Mouse (Mus musculus): ENCODE results near the gene Apol7c. TPM values are rescaled to one million over a fixed set of nuclear protein-coding genes. Genes with fewer than 3 reads are reported as not detected.
"Not testable (repeated sequence)": the region's sequence is repeated elsewhere in the genome, so short reads cannot be mapped to it uniquely, and the experiment has no call there.

Apol7c gene
- total RNA-seq (2021) = under 1 TPM; 0.30 to 0.33 TPM
- long read RNA-seq, experiment 1 = 0 reads
- long read RNA-seq, experiment 2 = 0 reads

DNA sequence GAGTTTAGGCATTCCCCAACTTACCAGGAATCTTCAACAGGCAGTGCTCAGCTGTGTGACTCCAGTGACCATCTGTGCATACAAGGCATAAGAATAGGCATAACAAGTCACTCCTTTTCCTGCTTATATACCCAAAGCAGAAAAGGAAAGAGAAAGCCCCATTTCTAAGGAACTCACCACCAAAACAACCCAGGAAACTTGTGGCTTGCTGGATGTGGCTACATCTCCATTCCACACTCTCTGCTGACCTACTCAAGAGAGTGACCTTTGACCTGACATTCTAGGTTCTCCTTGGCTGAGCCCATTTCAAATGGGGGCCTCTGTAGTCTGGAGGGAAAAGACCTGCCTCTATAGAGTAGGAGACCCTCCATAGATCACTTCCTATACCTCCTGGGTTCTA, at the start of gene Apol7c:
Apol7c (minus strand) TSS at position 101 of the 400 bp plus-strand sequence.
- no peak for DNase-seq

DNA sequence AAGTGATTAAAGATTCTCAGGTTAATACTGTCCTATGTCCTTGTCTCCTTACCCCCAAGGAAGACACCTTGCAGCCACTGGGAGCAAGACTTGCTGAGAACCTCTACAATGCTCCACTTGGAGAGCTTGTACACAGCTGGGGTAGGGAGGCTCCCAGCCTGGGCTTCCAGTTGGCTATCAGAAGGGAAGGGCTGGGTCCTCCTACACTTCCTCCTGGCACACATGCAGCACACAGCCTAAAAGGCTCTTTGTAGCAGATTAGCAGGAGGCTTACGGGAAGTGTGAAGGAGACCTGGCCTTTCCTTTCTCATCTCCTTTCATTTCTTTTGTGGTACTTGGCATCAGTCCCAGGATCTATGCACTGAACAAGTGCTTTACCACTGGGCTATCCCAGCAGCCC, 48.6 kb upstream of the Apol7c start:
- peak; percentile 15 for DNase-seq

DNA sequence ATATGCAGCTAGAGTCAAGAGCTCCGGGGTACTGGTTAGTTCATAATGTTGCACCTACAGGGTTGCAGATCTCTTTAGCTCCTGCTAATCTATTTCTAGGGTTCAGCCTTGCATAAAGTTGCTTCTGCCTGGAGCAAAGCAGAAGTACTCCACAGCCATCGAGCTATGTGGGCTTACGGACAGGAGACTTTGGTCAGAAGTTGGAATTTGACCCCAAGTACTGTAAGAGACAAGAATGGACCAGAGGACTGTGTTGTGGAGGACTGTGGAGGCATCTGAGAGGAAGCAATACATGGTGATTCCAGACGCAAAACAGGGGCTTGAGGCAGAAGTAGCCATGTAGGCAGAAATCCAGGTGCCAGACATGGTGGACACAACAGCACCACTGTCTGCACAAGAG, 46.2 kb upstream of the Apol7c start:
- DNase-seq = no peak

DNA sequence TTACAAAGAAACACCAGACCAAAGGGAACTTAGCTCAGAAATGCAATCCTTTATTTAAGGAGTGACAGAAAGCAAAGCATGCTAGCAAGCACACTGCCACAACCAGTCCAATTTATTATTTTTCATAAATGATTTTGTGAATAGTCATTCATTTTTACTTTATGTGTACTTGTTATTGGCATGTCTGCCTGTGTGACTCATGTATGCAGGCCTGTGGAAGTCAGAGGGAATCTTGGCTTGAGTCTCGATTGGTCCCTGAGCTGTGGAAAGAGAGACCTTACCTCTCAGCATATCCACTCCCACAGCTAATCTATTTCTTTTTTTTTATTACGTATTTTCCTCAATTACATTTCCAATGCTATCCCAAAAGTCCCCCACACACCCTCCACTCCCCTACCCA, 45.7 kb upstream of the Apol7c start:
- no peak for DNase-seq

DNA sequence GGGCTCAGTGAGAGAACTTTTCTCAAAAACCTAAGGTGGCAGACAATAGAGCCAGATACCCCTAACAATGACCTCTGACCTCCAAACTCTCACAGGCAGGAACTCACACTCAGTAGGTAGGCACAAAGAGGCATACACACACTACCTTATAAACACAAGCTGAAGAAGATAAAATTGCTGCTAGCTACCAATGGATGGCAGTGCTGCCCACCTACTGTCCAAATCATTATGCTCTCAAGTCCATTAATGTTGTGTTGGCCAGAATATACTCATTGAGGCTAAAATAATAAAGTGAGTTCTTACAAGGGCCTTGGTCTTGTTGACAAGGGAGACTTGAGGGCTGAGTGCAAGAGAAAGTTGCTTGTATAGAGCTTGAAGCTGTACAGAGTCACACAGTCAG, 30.1 kb upstream of the Apol7c start:
- no peak for DNase-seq

DNA sequence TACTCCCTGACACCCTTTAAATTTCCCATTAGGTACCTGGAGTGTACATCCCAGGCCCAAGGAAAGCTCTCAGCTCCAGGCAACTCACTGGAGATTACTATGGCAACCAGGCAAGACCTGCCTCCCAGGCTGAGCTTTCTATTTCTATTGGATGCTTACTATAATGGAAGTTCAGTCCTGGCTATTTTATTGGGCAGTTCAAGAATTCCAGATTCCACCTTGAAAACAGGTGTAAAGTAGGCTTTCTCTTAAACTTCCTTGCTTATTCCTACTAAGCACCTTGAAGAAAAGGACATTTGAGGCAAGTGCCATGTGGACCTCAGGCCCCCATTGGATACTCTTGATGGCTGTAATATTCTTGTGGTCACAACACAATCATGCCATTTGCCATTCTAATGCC, 28.7 kb upstream of the Apol7c start, which contains the start of gene 1700025B11Rik:
1700025B11Rik (minus strand) TSS at position 101 of the 400 bp plus-strand sequence.
- DNase-seq = no peak

DNA sequence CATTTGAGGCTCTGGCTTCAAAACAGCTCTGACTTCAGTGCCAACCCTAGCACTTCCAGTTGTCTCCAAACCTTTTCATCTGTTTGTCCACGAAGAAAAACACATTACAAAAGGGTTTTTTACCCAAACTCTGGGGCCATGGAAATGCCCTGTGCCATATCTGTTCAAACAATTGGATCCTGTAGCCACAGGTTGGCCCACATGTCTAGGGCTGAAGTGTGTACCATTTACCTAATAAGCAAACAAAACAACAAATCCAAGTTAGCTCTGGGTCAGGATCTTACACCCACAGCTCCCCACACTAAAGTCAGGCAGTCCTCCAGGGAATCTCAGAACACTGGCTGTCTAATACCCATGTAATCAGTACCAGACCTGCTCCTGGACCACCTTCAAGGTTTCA, 6.1 kb upstream of the Apol7c start:
- not testable (repeated sequence) for DNase-seq

DNA sequence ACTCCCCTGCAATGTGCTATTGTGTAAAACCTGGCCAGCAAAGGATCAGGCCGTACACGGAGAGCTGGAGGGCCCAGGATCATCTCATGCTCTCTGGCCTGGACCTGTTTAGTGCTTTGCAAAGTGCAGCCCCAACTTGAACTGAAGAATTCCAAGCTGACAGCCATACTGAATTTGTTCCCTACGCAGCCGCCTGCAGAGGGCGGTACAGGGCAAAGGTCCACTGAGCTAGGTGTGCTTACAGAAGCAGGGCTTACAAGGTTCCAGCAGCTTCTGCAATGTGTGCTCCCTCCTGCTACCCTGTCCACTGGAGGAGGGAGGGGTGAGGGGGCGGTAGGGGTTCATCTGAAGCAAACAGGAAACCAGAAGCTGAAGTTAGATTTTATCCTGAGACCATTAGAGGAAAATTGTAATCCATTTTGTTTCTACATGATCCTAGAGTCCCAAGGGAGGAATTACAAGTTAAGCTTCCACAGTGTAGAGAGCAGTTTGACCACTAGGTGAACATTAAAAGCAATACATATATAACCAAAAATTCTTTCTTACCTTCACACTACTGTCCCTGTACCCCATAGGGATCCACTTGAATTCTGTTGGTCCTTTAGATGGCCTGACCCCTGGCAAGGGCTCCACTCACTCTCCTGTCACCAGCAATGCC, 9.8 kb downstream of the Apol7c start:
- peak; percentile 84 for DNase-seq

DNA sequence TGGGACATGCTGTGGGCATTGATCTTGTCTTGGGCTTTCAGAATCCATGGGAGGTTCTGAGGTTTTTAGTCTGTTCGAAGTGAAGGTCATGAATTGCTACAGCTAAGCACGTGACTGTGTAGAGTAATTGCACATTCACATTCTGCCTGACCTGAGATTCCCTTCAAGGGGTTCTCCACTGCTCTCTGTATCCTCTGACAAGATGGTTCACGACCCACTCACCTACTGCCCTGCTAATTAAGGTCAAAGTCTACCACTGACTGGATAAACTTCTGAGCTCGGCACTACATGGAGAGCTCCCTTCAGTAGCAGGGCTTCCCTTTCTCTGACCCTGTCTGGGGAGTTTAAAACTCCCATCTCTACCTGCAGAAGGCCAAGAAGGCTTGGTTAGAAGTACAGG, 12.5 kb downstream of the Apol7c start:
- DNase-seq = not testable (repeated sequence)

DNA sequence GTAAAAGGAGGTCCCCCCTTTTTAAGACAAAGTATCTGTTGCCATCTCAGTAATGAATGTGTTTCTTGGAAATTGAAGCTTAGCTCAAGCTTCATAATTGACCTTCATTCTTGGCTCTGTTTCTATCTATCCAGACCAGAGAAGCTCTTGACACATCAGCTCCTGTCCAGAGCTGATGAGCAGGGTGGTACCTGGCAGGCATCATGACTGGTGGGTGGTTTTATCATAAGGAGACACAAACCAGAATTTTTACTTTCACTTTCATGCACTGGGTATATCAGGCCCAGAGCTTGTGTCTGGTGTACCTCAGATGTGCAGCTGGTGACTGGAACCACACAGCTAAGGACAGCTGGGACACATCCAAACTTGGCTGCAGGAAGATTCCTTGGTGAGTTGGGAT, 25.1 kb downstream of the Apol7c start, which contains the start of gene Apol11a:
Apol11a (plus strand) TSS at position 306 of the 400 bp plus-strand sequence.
- DNase-seq = not testable (repeated sequence)

DNA sequence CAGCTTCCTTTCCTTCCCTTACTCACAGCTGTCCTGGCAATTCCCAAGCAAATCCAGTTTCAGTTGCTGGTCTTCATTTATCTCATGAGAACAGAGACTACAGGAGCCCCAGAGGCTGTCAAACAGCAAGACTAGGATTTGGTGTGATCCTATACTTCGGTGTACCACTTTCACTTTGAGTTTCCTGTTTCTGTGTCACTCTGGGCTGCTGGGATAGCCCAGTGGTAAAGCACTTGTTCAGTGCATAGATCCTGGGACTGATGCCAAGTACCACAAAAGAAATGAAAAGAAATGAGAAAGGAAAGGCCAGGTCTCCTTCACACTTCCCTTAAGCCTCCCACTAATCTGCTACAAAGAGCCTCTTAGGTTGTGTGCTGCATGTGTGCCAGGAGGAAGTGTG, 38.4 kb downstream of the Apol7c start:
- DNase-seq = not testable (repeated sequence)

DNA sequence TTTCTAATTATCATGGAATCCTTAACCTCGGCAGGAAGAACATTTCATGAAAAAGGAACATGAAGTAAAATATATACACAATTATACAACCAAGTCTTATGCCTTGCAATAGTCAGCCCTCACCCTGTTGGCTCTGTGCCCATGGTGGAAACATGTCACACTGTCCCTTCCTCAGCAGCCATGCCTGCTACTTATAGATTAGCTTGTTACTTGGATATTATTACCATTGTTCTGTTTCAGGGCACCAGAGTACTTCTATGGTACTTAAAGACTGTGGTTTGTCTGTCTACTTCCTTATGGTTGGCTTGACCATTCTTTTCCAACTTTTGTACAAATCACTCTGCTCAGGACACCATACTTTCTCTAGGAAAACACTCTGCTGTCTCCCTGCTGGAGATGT, 39.9 kb downstream of the Apol7c start:
- not testable (repeated sequence) for DNase-seq

DNA sequence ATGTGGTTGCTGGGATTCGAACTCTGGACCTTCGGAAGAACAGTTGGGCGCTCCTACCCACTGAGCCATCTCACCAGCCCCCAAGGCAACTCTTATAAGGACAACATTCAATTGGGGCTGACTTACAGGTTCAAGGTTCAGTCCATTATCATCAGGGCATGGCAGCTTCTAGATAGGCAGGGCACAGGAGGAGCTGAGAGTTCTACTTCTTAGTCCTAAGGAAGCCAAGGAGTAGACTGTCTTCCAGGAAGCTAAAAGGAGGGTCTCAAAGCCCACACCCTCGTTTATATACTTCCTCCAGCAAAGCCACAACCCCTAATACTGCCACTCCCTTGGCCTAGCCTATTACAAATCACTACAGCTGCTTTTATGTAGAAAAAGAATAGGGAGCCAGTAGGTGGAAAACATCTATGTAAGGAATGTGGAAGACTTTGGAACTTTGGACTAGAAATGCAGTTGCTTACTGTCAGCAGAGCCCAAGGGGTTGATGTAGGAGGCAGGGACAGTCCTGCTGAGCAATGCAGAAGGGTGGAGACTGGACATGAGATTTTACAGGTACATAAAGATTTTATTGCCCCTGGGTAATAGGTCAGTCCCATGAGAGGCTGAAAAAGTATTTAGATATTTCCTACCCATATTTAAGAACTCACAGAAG, 50.8 kb downstream of the Apol7c start:
- DNase-seq = no peak

DNA sequence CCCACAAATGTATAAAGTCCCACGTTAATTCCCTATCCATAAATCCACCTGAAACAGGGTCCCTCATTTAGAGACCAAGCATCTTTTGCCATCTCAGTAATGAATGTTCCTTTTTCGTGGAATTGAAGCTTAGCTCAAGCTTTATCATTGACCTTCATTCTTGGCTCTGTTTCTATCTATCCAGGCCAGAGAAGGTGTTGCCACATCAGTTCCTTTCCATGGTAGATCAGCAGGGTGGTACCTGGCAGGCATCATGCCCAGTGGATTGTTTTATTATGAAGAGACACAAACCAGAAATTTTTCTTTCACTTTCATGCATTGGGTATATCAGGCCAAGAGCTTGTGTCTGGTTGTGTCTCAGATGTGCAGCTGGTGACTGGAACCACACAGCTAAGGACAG, 56.4 kb downstream of the Apol7c start, which contains the start of gene Apol10a:
Apol10a (plus strand) TSS at position 355 of the 400 bp plus-strand sequence.
- not testable (repeated sequence) for DNase-seq

Other genes starting within 250 kb of the Apol7c start
- gene Rbfox2, start 226.3 kb downstream of the Apol7c start, total RNA-seq (2021) = 10 to 100 TPM; 64.8 to 89.9 TPM
- gene Apol7a, start 134.2 kb downstream of the Apol7c start, total RNA-seq (2021) = 1 to 10 TPM; 3.8 to 5.1 TPM
- gene Apol9a, start 122.2 kb downstream of the Apol7c start, total RNA-seq (2021) = under 1 TPM; 0.30 to 0.58 TPM
- not detected for gene Apol7b, start 85.8 kb downstream of the Apol7c start, total RNA-seq (2021)
- under 1 TPM in 1 of 2 experiments, not detected in 1; 0.09 TPM for gene Apol10a, start 56.3 kb downstream of the Apol7c start, total RNA-seq (2021)
- not detected for gene Apol11a, start 25.0 kb downstream of the Apol7c start, total RNA-seq (2021)
- not detected for gene 1700025B11Rik, start 28.6 kb upstream of the Apol7c start, total RNA-seq (2021)
- gene Apol10b, start 62.8 kb upstream of the Apol7c start, total RNA-seq (2021) = under 1 TPM in 1 of 2 experiments, not detected in 1; 0.18 TPM
- not detected for gene Gm36245, start 65.9 kb upstream of the Apol7c start, total RNA-seq (2021)
- under 1 TPM; 0.39 to 0.61 TPM for gene Apol11b, start 110.0 kb upstream of the Apol7c start, total RNA-seq (2021)
- under 1 TPM; 0.18 to 0.48 TPM for gene Apol7e, start 165.5 kb upstream of the Apol7c start, total RNA-seq (2021)
- gene Apol9b, start 195.7 kb upstream of the Apol7c start, total RNA-seq (2021) = under 1 TPM; 0.30 to 0.42 TPM
- gene Apol8, start 223.7 kb upstream of the Apol7c start, total RNA-seq (2021) = under 1 TPM; 0.39 to 0.88 TPM

All from adrenal gland, postnatal 10 days (tissue).